Mouse (Mus musculus): ENCODE results near the gene Zfp385b.

Zfp385b gene

DNA sequence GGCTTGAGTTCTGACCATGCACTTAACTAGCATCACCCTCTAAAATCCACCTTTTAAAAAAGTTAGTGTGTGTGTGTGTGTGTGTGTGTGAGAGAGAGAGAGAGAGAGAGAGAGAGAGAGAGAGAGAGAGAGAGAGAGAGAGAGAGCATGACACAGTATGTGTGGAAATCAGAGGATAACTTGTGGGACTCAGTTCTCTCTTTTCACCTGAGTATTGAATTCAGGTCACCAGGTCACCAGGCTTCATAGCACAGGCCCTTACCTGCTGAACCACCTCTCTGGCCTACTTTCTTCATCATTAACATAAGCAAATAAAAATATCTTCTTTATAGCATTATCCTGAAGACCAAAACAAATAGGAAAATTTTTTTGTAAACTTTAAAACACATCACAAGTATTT lies at the start of gene Zfp385b:
Zfp385b (minus strand) TSS at position 101 of the 400 bp plus-strand sequence.
- DNase-seq: no peak

DNA sequence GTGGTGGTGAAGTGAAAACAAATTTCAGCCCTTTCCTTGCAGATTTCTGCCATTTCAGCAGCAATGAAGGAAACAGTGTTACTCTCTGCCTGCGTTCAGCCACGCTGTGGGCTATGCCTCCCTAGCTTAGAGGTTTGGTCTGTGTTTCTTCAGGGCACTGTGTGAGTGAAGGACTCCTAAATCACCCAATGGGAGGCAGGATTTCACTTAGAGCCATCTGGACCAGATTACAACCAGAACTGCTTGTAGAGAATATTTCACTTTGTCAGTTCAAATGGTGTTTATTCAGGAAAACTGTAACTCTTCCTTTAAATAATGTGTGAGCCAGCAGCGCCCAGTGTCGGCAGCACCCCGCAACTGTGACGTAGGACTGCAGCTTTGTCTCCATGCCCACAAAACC lies 44.5 kb upstream of the Zfp385b start:
- DNase-seq: no peak

DNA sequence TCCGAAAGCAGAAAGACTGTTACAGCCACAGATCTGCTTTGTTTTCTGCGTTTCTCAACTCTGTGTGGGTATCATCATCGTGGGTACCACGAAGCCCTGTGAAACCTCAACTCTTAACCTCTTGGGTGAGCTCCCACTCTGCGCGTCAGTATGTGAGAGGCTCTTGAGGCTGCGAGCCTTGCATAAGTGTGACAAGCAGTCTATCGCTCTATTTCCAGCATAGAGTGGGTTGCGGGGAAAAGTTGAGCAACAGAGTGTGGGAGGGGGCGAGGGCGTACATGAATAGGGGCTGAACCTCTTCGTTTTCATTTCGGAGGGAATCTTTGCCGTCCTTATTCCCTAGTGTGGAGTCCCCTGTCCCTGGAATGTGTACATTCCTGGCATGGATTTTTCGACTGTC lies 44.1 kb upstream of the Zfp385b start:
- no peak for DNase-seq

DNA sequence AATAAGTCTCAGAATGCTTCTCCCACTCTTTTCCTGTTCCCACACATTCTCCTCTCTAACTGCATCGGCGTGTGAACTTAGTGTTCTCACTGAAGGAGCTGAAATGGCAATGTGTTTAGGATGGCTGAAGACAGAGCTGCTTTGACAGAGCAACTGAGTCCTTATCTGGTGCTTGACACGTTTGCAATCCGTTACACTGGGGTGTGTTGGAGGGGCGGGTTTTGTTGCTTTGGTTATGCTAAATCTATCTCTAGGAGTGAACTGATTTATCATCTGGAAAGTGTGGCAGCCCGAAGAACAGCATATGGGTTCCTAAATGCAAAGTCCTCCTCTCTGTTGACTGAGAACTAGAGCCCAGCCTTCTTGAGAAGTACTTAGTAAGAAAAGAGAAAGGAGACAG lies 22.0 kb upstream of the Zfp385b start:
- DNase-seq: no peak

DNA sequence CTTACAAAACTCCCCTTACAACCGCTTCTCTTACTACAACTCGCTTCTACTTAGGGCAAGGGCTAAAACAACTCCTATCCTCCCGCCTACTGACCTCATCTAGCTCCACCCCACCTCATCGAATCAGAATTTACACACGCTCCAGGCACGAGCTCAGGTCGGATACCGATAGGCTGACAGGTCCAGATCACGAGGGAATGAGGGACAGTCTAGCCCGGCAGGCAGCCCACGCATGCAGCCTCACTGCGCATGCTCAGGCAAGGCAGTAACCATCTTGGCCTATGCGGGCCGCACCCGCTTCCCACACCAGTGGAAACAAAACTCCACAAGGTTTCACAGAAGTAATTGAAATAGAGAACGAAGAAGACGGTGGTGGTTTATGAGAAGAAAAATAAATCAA lies 20.1 kb upstream of the Zfp385b start:
- DNase-seq: no peak

DNA sequence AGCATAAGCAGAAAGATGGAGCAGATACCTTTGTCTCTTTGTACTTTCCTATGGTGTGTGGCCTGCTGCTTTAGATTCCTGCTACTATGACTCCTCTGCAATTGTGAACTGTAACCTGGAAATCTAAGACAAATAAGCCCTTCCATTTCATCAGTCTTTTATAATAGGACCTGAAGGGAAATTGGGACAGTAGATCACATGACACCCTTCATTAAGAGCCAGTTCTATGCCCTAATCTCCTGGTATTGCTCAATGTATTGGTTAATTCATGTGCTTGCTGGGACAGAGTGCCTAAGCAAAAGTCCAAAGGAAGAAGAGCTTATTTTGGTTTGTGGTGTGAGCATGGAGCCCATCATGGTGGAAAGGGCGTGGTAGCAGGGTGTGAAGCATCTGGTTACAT lies 19.2 kb upstream of the Zfp385b start:
- no peak for DNase-seq

DNA sequence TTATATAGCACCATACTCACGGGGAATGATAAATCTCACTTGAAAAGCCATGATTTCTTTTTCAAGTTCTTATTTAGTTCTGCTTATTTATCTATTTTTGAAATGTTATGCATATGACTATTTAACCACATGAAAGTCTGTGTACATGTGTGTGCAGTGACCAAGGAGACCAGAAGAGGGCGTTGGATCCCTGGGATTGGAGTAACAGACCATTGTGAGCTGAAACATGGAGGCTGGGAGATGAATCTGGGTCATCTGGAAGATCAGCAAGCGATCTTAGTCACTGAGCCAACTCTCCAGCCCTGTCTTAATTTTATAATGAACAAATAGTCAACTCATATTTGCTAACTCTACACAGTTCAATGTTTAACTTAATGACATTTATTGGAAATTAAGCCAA lies 16.3 kb upstream of the Zfp385b start:
- DNase-seq: no peak

DNA sequence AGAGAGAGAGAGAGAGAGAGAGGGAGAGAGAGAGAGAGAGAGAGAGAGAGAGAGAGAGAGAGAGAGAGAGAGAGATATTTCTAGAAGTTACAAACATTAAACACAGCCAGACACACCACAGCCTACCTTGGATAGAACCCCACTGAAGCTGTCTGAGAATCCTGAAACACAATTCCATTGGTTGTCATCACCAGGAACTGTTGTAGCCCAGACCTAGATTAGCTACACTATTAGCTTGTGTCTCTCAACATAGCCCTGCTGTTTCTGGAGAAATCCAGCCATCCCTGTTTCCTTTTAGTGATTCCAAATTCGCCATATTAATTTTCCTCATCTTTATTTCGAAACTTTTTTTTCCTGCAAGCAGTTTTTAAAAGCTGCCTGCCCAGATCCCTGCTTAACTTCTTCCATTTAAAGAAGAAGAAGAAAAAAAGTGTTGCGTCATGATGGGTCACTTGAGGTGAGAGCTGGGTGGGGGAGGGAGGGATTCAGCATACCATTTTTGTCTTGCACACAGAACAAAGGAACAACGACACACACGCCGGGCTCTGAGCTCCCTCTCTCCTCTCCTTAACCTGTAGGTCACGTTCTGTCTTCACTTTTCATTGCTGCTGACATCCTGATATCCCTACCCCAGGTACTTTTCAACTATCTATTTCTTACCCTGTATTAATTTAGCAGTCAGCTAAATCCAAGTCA lies 6.8 kb upstream of the Zfp385b start:
- DNase-seq: no peak

DNA sequence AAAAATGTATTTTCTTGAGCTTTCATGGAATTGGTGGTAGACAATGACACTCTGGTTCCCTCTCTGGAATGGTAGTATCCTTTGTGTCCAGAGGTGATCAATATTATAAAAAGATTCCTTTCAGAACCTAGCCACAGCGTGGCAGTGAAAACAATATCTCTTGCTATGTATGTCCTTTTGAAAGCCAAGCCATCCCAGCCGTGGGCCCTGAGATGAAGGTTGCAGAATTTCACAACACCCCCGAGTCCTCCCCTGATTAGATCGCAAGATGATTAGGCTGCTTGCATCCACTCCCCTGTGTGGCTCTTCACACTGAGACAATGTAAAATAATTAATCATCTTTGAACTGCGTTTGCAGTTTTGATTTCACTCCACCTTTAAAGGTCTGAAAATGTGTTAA lies 3.6 kb upstream of the Zfp385b start:
- no peak for DNase-seq

DNA sequence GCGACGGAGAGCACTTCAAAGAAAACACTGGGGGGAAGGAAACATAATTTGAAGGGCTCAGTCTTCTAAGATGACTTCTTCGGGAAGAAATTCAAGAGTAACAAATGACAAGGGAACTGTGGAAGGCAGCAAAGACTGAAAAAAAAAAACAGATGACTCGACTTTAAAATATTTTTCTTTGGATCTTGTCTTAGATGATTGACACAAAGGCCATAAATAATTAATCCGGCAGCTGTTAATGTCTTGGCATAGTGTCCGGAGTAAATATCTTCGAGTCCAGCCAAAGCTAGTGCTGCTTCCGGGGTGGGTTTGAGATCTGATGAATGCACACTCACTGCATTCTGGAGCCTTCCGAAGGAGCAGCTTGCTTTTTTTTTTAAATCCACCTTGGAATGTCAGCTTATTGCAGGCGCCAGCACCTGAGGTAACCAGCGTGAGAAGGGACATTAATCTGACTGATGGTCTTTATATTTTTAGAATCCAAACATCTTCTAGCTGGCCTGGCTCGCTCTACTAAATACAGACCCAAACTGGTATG lies 2.0 kb downstream of the Zfp385b start:
- no peak for DNase-seq

DNA sequence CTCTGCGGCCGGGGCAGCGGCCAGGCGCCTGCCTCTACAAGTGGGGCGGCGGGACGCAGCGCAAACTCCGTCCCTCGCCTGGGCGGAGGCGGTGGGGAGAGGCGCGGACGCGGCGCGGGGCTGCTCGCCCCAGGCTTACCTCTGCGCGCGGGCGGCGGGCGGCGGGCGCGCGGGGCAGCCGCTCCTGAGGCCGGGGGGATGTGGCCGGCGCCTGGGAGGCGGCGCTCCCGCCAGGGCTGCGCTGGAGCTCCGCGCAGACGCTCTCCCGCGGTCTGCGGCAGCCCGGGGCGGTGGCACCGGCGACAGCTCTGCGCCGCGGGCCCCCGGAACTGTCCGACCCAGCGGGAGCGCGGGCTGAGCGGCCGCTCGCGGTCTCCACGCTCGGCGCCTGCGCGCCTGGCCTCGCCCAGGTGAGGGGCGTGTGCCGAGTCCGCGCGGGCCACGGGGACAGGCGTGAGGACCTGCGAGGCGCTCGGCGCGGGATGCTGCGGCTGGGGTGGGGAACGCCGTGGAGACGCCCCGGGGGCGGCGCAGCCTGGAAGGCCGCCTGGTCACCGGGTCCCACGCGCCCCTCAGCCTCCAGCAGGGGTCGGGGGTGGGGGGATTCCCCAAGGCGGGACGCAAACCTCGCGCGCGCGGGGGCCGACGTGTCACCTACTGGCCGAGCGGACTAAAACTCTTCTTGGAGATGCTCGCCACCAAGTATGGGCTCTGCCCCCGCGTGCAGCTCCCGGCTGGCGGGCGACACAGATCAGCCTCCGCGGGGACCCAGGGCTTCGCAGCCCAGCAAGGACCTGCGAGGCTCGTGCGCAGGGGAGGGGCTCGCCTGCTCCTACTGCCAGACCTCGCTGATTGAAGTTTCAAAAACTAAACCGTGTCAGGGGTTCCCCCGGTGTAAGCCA lies 2.8 kb downstream of the Zfp385b start:
- peak; percentile 9 for DNase-seq

DNA sequence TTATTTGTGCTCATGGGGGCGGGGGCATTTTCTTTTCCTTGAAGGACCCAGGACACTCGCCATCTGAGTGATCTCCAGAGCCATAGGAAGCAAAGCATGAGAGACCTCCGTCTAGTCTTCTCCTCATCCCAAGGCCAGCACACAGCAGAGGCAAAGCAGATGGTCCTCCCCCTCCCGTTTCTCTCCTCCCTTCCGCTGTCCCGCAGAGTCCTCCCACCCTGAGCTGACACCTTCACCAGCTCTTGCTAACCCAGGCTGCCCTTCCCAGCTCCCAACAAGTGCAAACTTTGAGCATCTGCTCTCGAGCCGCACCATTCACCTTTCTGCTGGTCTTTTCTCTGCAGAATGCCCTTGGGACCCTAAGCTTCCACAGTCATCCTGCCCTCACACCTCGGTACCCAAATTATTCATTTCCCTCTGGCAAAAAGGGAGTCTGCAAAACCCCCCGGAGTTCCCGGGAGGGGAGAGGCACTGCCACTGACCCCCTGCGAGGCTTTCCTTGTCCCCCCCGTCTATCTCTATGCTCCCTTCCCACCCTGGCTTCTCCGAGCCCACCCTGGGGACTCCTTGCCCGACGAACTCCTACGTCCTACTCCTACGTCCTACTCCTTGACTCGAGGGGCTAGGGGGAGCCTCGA lies 3.5 kb downstream of the Zfp385b start:
- no peak for DNase-seq

DNA sequence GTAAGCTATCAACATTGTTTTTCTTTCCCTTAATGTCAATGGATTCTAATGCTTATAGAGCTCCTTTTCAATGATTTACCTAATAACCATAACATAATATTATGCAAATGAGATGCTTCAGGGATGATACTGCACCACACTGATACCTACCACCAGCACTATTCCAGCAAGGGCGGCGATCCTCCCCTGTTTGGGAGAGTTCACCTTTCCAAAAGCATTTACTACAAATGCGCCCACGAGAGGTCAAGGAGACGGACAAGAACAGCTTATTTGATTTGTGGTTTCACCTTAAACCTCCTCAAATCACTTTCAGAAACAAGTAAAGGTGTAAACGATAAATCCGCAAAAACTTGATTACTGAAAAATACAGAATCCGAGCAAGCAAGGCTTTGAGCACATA lies 4.5 kb downstream of the Zfp385b start:
- DNase-seq: no peak

DNA sequence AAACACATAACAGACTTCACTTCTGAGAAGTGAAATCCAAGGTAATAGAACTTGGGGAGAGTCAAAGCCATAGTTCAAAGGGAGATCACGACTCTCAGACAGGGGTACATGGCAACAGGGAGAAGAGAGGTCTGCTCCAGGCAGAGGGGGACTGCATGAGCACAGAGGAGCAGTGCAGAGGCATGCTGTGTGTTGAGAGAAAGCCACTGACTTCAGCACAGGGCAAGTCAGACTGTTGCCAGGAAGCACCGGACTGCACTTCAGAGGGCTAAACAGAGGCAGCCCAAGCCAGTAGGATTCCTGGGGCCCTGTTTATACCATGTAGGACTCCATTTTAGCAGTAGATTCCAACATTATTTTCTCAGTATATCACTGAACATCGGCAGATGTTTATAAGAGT lies 6.4 kb downstream of the Zfp385b start:
- DNase-seq: no peak

DNA sequence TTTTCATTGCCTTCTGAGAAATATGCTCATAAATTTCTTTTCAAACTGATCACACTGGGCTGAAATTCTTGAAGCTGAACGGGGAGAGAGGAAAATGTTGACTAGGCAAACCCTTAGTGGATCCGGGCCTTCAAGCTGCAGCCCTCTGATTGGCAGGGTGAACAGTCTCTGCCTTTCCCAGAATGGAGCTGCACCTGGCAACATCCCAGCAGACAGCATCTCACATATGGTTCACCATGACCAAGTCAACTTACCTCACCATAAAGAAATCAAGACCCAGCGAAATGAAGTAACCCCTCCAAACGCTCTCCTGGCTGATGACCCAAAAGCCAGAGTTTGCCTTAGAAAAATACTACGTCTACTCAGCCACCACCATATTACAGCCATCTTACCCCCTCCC lies 8.7 kb downstream of the Zfp385b start:
- no peak for DNase-seq

DNA sequence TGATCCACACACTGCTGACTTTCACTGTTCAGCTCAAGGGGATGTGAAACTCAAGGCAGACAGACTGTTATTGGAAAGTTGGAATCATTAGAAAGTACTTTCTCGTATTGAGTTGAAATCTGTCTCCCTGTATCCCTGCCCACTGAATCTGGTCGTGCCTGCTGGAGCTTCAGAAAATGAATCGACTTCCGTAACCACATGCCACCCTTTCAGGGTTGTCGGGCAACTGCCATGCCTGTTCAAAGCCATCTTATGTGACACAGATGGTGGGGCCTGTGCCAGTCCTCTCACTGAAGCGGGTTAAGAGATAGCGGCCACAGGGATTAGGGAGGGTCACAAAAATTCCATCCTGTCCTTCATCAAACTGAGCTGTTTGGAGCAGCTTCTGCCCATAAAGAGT lies 14.7 kb downstream of the Zfp385b start:
- no peak for DNase-seq

DNA sequence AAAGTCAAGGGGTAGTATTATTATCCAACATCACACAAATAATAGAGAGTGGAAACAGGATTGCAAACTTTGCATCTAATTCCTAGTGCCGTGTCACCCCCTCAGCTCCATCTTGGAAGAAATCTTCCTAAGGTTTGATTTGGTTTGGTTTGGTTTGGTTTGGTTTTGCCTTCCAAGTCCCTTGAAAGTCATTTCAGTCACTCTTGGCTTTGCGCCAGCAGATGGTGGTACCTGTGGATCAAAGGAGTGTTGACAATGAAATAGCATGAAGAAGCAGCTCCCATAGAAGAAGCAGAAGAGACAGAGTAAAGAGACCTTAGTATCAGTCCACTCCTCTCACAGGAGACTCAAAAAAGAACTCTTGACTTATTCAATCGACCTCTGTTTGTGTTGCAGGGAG lies 17.1 kb downstream of the Zfp385b start:
- no peak for DNase-seq

DNA sequence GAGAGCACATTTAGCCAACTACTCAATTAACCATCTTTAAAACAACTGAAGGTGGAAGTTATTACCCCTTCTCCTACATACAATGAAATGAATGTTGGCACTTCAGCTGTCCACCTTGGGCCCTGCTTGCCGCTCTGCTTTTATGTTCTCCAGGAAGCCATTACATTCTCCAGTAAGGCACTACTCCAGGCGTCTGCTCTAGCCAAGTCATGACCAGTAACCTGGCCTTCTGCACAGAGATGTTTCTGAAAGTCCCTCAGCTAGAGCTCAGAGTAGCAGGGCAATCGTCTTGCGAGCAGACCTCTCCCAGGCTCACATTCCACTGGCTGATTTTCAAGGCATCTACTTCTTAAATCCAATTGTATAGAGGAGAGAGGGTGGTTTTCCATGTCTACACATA lies 18.0 kb downstream of the Zfp385b start:
- no peak for DNase-seq

DNA sequence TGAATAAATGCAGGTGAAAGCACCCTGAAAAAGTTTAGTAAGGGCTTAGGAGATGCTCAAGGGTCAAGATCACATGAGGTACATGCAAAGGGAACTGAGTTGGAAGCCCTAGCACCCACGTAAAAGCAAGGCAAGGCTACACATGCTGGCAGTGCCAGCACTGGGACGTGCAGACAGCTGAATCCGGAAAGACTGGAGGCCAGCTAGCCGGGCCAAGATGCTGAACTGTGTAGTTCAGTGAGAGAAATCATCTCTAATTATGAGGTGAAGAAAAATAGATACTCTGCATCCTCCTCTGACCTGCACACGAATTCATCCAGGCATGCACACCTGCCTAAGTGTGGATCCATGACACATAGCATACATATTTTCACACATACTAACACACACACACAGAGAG lies 18.4 kb downstream of the Zfp385b start:
- DNase-seq: no peak

DNA sequence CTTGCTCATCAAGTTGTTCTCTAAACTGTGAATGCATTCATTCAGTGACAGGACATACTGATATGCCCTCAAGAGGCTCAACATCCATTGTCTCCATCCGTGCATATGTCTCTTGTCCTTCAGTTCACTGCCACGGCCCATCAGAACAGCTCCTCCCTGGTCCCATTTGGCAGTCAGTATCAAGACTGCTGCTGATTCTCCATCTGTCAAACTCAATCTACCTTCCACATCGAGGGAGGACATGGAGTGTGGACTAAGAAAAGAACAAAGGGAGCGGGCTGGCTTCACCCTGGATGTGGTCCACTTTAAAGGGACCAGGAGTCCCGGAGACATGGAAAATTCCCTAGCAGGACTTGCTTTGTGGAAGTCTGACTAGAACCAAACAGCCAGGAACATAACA lies 22.2 kb downstream of the Zfp385b start:
- DNase-seq: no peak

DNA sequence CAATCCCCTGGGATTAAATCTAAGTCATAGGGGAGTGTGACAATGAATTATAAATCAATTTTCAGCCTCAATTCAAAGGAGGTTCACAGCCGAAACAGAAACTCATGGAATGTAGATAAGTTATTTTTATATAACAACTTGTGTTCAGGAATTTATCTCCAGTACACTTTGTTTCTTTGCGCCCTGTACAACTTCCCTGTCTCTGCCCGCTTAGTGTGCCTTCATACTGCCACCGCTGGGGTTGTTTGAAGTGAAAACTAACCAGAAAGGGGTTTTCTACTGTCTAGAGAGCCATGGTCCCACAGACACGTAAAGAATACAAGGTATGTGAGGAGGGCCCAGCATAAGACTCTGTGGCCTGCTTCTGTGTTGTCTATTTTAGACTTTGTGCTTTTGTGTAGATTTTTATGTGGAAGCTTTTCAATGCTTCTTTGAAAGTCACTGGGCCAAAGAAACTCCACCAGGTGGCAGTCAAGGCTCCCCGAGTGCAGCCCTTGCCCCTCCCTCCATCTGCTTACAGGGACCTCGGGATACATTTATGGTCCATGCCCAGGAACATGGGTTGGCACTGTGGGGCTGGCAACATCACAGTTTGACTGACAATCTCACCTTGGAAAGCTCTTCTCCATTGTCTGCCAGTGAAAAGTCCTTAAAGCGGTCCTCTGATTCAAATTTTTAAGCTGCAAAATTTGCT lies 23.4 kb downstream of the Zfp385b start:
- no peak for DNase-seq

DNA sequence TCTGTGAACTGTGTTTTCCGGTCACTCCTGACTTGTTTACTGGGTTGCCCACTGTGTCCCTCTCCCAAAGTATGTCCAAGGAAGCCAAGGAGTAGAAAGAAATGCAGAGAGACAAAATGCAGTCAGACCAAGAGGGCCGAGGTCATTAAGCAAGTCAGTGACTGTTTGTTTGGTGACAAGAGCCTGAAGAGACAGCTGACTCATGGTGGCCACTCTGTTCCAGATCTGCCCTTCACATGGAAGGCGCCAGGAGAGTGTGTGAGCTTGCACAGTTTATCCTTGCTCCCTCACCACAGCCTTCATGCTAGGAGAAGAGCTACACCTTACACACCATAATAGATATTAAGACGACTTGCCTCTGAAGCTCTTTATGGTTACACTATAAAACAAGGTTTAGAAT lies 28.6 kb downstream of the Zfp385b start:
- DNase-seq: no peak

DNA sequence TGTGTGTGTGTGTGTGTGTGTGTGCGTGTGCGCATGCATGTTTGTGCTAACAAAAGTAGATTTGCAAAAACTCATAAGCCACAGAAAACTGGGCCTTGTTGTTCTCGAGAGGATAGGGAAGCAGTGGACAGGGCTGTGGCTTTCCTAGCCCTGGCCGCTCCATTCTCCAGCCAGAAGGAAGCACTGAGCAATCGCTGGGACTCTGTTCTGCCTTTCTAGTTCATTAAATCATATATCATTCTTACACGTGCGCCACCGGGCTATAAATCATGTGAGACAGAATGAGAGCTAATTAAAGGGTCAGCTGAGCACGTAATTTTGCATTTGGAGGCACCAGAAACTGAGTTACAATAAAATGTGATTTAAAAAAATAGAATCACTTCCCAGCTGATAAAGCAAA lies 29.1 kb downstream of the Zfp385b start:
- DNase-seq: no peak
